Mouse (Mus musculus): Measurements from ENCODE around the gene Gm3604. TPM values are rescaled to one million over a fixed set of nuclear protein-coding genes. Genes with fewer than 3 reads are reported as not detected.

Gm3604 gene
- polyA plus RNA-seq (2012; rRNA removed; ENCODE audit: low replicate concordance), result 0.07 TPM in 1 of 2 replicates, not detected in the other

GRCm38 (mm10) chr13:62382952-62383351 is at the start of gene Gm3604:
Gene Gm3604, minus strand, starts transcription at chr13:62383177.

Other genes with a start within 250 kb of the Gm3604 start
- 0.19 and 0.58 TPM in 2 replicates for gene Gm49359, start 83.7 kb upstream of the Gm3604 start, polyA plus RNA-seq (2012; rRNA removed; ENCODE audit: low replicate concordance)
- gene Zfp935, start 175.3 kb upstream of the Gm3604 start, polyA plus RNA-seq (2012; rRNA removed; ENCODE audit: low replicate concordance), result not detected in 2 replicates
- gene Zfp934, start 188.0 kb upstream of the Gm3604 start, polyA plus RNA-seq (2012; rRNA removed; ENCODE audit: low replicate concordance), result 0.15 TPM in 1 of 2 replicates, not detected in the other
- gene 6720489N17Rik, start 241.0 kb upstream of the Gm3604 start, polyA plus RNA-seq (2012; rRNA removed; ENCODE audit: low replicate concordance), result not detected in 2 replicates